Mouse (Mus musculus): ENCODE measurements around the gene Lrrc4.

GRCm38 (mm10) chr6:28822296-28822695 is 9.3 kb downstream of the Lrrc4 start:
- no peak for TF ChIP-seq POLR2A (IDR thresholded peaks at IDR 0.05; ENCODE audit: insufficient read depth, low read depth, low read length)
- no peak for TF ChIP-seq CTCF (IDR thresholded peaks at IDR 0.05; ENCODE audit: insufficient read depth, low read depth, low read length)
